Mouse (Mus musculus) liver, embryonic 14.5 days (tissue): ENCODE measurements at regions not wholly inside any gene's neighbourhood (a gene's known extent, or its start where the extent isn't known, plus 50 kb on each side); places are given as distances from the start of the nearest gene placed in this dataset.
"Not testable (repeated sequence)": the region's sequence is repeated elsewhere in the genome, so short reads cannot be mapped to it uniquely, and the experiment has no call there.

Experiments
- CTCF ChIP-seq: IDR thresholded peaks from 2 replicates; pipeline ENCODE4 v1.5.1; 2016; ENCODE audit warnings: antibody characterized with exemption, low read depth, control low read depth
- EP300 ChIP-seq: IDR thresholded peaks from 2 replicates; pipeline ENCODE4 v1.6.1; 2016; ENCODE audit warnings: antibody characterized with exemption, low read depth

DNA sequence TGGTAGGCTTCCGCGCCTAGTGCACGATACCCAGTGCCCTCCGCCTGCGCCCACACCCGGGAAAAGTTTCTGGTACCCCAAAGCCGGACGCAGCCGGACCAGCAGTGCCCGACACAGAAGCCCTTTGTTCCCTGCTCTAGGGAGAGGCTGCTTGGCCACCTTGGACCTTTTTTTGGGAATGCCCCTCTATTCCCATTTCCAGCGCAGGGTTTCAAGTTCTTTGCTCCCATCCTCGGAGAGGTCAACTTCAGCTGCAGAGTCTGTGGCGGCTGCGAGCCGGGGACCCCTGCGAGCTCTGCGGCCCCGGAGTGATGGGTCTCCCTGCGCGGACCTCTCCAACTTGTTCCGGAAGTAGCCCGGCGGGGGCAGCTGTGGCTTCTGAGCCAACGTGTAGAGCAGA, 96.3 kb downstream of the 5730507C01Rik start:
- not testable (repeated sequence) for TF ChIP-seq EP300, CTCF
